Mouse (Mus musculus) CH12.LX (cell line): Measurements from ENCODE around the gene Slc46a2. TPM values are rescaled to one million over a fixed set of nuclear protein-coding genes. Genes with fewer than 3 reads are reported as not detected.
A peak's percentile ranks its signal among the peaks of the same experiment; 100 is the strongest.

Experiments
- DNase-seq: peaks from one replicate; pipeline ENCODE4 v3.0.0-alpha.2; 2013; ENCODE audit errors: extremely low read depth
- H3K27ac ChIP-seq: 2 replicates; pipeline ENCODE4 v1.5.1; 2012; ENCODE audit warnings: low read depth, mild to moderate bottlenecking, control low read depth, moderate library complexity; ENCODE audit not compliant: insufficient read depth
- H3K27me3 ChIP-seq: replicated peaks from 2 replicates; pipeline ENCODE3; 2012; ENCODE audit warnings: inconsistent platforms
- H3K36me3 ChIP-seq, 2 experiments: replicated peaks in 1 of 2; 2 replicates each; pipeline versions ENCODE3 to v1.6.1; 2012; ENCODE audit warnings: inconsistent platforms in 1 of 2, low read length in 1 of 2, mild to moderate bottlenecking in 1 of 2, mixed read lengths in 1 of 2, moderate library complexity in 1 of 2; ENCODE audit not compliant: control insufficient read depth in 1 of 2, insufficient read depth in 1 of 2
- H3K4me1 ChIP-seq, 2 experiments: 2 replicates each; pipeline ENCODE4 v1.6.1; 2012; ENCODE audit warnings: inconsistent platforms in 1 of 2, moderate library complexity in 1 of 2; ENCODE audit not compliant: insufficient read depth in 2 of 2, control insufficient read depth in 1 of 2
- H3K4me2 ChIP-seq: 2 replicates; pipeline ENCODE4 v1.6.1; 2012; ENCODE audit warnings: low read depth, mild to moderate bottlenecking, control low read depth; ENCODE audit not compliant: poor library complexity, insufficient read depth, severe bottlenecking
- H3K4me3 ChIP-seq, 3 experiments: fragments of 150-350 bp in 1 of 3; sonication (generic) in 1 of 3; replicated peaks in 1 of 3; 2 replicates each; pipeline versions ENCODE3 to v1.5.1; 2011 to 2012; ENCODE audit warnings: low read depth in 2 of 3, low read length in 2 of 3, mild to moderate bottlenecking in 2 of 3, moderate library complexity in 2 of 3, control low read depth in 1 of 3, improper control_type of control experiment in 1 of 3, inconsistent platforms in 1 of 3, mixed read lengths in 1 of 3; ENCODE audit not compliant: poor library complexity in 1 of 3
- H3K79me2 ChIP-seq: replicated peaks from 2 replicates; pipeline ENCODE4 v1.6.1; 2012; ENCODE audit warnings: mild to moderate bottlenecking, moderate library complexity; ENCODE audit not compliant: control insufficient read depth, poor library complexity, insufficient read depth, severe bottlenecking; ENCODE audit errors: extremely low read depth
- H3K9ac ChIP-seq: 2 replicates; pipeline ENCODE4 v1.6.1; 2012; ENCODE audit warnings: low read depth, mild to moderate bottlenecking, control low read depth, moderate library complexity; ENCODE audit not compliant: insufficient read depth
- H3K9me3 ChIP-seq: replicated peaks from 2 replicates; pipeline ENCODE3; 2012; ENCODE audit warnings: low read length, inconsistent platforms, mixed read lengths
- CHD1 ChIP-seq: IDR thresholded peaks from 2 replicates; pipeline ENCODE4 v1.6.1; 2012; ENCODE audit warnings: low read depth, low read length, improper control_type of control experiment, inconsistent platforms
- CHD2 ChIP-seq: IDR thresholded peaks from 2 replicates; pipeline ENCODE4 v1.6.1; 2011; ENCODE audit warnings: low read length, improper control_type of control experiment
- CTCF ChIP-seq, 2 experiments: IDR thresholded peaks in 1 of 2; conservative IDR thresholded peaks in 1 of 2; 2 replicates each; pipeline ENCODE4 v1.5.1; 2011 to 2012; ENCODE audit warnings: low read depth in 2 of 2, low read length in 2 of 2, improper control_type of control experiment in 1 of 2, inconsistent platforms in 1 of 2, mild to moderate bottlenecking in 1 of 2, moderate library complexity in 1 of 2
- E2F4 ChIP-seq: IDR thresholded peaks from 2 replicates; pipeline ENCODE4 v1.6.1; 2011; ENCODE audit warnings: low read depth, low read length, improper control_type of control experiment; ENCODE audit not compliant: insufficient replicate concordance
- ELF1 ChIP-seq: IDR thresholded peaks from 2 replicates; pipeline ENCODE4 v1.6.1; 2014; ENCODE audit warnings: low read depth, mild to moderate bottlenecking, inconsistent platforms, low read length, improper control_type of control experiment
- EP300 ChIP-seq: IDR thresholded peaks from 2 replicates; pipeline ENCODE4 v1.6.1; 2011; ENCODE audit warnings: low read length, improper control_type of control experiment
- ETS1 ChIP-seq: conservative IDR thresholded peaks from 2 replicates; pipeline ENCODE4 v1.6.1; 2012; ENCODE audit warnings: low read depth, mild to moderate bottlenecking, inconsistent platforms, low read length, improper control_type of control experiment, moderate library complexity
- GABPA ChIP-seq: IDR thresholded peaks from 2 replicates; pipeline ENCODE4 v1.6.1; 2012; ENCODE audit warnings: low read depth, low read length, improper control_type of control experiment, inconsistent platforms; ENCODE audit not compliant: insufficient replicate concordance
- HCFC1 ChIP-seq: IDR thresholded peaks from 2 replicates; pipeline ENCODE4 v1.6.1; 2012; ENCODE audit warnings: low read depth, mild to moderate bottlenecking, inconsistent platforms, low read length, improper control_type of control experiment
- IRF4 ChIP-seq: IDR thresholded peaks from 2 replicates; pipeline ENCODE4 v1.6.1; 2014; ENCODE audit warnings: low read depth, mild to moderate bottlenecking, inconsistent platforms, low read length, improper control_type of control experiment
- JUND ChIP-seq: conservative IDR thresholded peaks from 2 replicates; pipeline ENCODE4 v1.6.1; 2011; ENCODE audit warnings: low read depth, low read length, improper control_type of control experiment
- MAFK ChIP-seq: IDR thresholded peaks from 2 replicates; pipeline ENCODE4 v1.6.1; 2011; ENCODE audit warnings: low read length, improper control_type of control experiment; ENCODE audit not compliant: insufficient replicate concordance
- MAX ChIP-seq: IDR thresholded peaks from 2 replicates; pipeline ENCODE4 v1.6.1; 2011; ENCODE audit warnings: low read length, improper control_type of control experiment
- MAZ ChIP-seq: IDR thresholded peaks from 2 replicates; pipeline ENCODE4 v1.6.1; 2012; ENCODE audit warnings: low read depth, mild to moderate bottlenecking, inconsistent platforms, low read length, improper control_type of control experiment, moderate library complexity
- MEF2A ChIP-seq: IDR thresholded peaks from 2 replicates; pipeline ENCODE4 v1.6.1; 2014; ENCODE audit warnings: low read depth, mild to moderate bottlenecking, inconsistent platforms, low read length, improper control_type of control experiment, borderline replicate concordance
- MXI1 ChIP-seq: IDR thresholded peaks from 2 replicates; pipeline ENCODE4 v1.6.1; 2011; ENCODE audit warnings: mild to moderate bottlenecking, low read depth, low read length, improper control_type of control experiment
- MYC ChIP-seq: IDR thresholded peaks from 2 replicates; pipeline ENCODE4 v1.6.1; 2011; ENCODE audit warnings: low read depth, mild to moderate bottlenecking, improper control_type of control experiment, low read length
- NELFE ChIP-seq: IDR thresholded peaks from 2 replicates; pipeline ENCODE4 v1.6.1; 2011; ENCODE audit warnings: low read depth, low read length, improper control_type of control experiment
- NRF1 ChIP-seq: IDR thresholded peaks from 2 replicates; pipeline ENCODE4 v1.6.1; 2014; ENCODE audit warnings: low read depth, mild to moderate bottlenecking, inconsistent platforms, low read length, improper control_type of control experiment, moderate library complexity
- PAX5 ChIP-seq: IDR thresholded peaks from 2 replicates; pipeline ENCODE4 v1.6.1; 2012; ENCODE audit warnings: low read length, inconsistent platforms, mixed read lengths
- POLR2A ChIP-seq: IDR thresholded peaks from 2 replicates; pipeline ENCODE4 v1.6.1; 2011; ENCODE audit warnings: low read depth, mild to moderate bottlenecking, improper control_type of control experiment, low read length
- RAD21 ChIP-seq: IDR thresholded peaks from 2 replicates; pipeline ENCODE4 v1.6.1; 2011; ENCODE audit warnings: low read depth, mild to moderate bottlenecking, low read length, improper control_type of control experiment, moderate library complexity
- RCOR1 ChIP-seq: conservative IDR thresholded peaks from 2 replicates; pipeline ENCODE4 v1.6.1; 2012; ENCODE audit warnings: low read depth, mild to moderate bottlenecking, inconsistent platforms, low read length, improper control_type of control experiment
- SIN3A ChIP-seq: IDR thresholded peaks from 2 replicates; pipeline ENCODE4 v1.6.1; 2012; ENCODE audit warnings: low read length, improper control_type of control experiment, inconsistent platforms
- SMC3 ChIP-seq: IDR thresholded peaks from 2 replicates; pipeline ENCODE4 v1.6.1; 2011; ENCODE audit warnings: low read depth, low read length, improper control_type of control experiment
- TBP ChIP-seq: conservative IDR thresholded peaks from 2 replicates; pipeline ENCODE4 v1.6.1; 2011; ENCODE audit warnings: low read depth, low read length, improper control_type of control experiment
- TCF12 ChIP-seq: IDR thresholded peaks from 2 replicates; pipeline ENCODE4 v1.6.1; 2014; ENCODE audit warnings: low read depth, mild to moderate bottlenecking, inconsistent platforms, low read length, improper control_type of control experiment
- USF1 ChIP-seq: IDR thresholded peaks from 2 replicates; pipeline ENCODE4 v1.6.1; 2014; ENCODE audit warnings: low read depth, mild to moderate bottlenecking, inconsistent platforms, low read length, improper control_type of control experiment
- USF2 ChIP-seq: conservative IDR thresholded peaks from 2 replicates; pipeline ENCODE4 v1.6.1; 2011; ENCODE audit warnings: low read depth, low read length, improper control_type of control experiment
- ZKSCAN1 ChIP-seq: IDR thresholded peaks from 2 replicates; pipeline ENCODE4 v1.6.1; 2012; ENCODE audit warnings: low read depth, inconsistent platforms, low read length, improper control_type of control experiment, borderline replicate concordance
- ZMIZ1 ChIP-seq: IDR thresholded peaks from 2 replicates; pipeline ENCODE4 v1.6.1; 2012; ENCODE audit warnings: low read depth, mild to moderate bottlenecking, inconsistent platforms, low read length, improper control_type of control experiment
- ZNF384 ChIP-seq: IDR thresholded peaks from 2 replicates; pipeline ENCODE4 v1.6.1; 2012; ENCODE audit warnings: low read depth, low read length, improper control_type of control experiment, inconsistent platforms
- dilution Hi-C: fragments of 300-500 bp; cut with MboI; formaldehyde crosslinking; loops from 2 replicates; pipeline ENCODE4 v1.14.3; 2020; ENCODE audit warnings: low sequenced_read_pairs; ENCODE audit not compliant: extremely low pct_unique_long_range_greater_than_20kb, extremely low pct_ligation_motif_present
- in situ Hi-C: fragments of 300-500 bp; cut with MboI; formaldehyde crosslinking; loops from 3 replicates; pipeline ENCODE4 v1.14.3; 2019; ENCODE audit warnings: low sequenced_read_pairs, low pct_ligation_motif_present, low pct_unique_long_range_greater_than_20kb, mixed read lengths
- polyA plus RNA-seq: library from polyadenylated mRNA; unstranded; fragments of >175 nt; gene quantifications from 2 replicates; pipeline ENCODE4 v1.2.1, GENCODE M21; 2012; ENCODE audit warnings: low read depth; ENCODE audit not compliant: insufficient read length
- total RNA-seq, 2 experiments: library from RNA; depleted of rRNA; stranded (reverse); fragments of 300-350 nt in 1 of 2; fragments of >200 nt in 1 of 2; gene quantifications; 2 replicates each; pipeline ENCODE4 v1.2.3; 2012 to 2014

Slc46a2 gene
- total and polyA plus RNA-seq, 3 experiments: not detected

DNA sequence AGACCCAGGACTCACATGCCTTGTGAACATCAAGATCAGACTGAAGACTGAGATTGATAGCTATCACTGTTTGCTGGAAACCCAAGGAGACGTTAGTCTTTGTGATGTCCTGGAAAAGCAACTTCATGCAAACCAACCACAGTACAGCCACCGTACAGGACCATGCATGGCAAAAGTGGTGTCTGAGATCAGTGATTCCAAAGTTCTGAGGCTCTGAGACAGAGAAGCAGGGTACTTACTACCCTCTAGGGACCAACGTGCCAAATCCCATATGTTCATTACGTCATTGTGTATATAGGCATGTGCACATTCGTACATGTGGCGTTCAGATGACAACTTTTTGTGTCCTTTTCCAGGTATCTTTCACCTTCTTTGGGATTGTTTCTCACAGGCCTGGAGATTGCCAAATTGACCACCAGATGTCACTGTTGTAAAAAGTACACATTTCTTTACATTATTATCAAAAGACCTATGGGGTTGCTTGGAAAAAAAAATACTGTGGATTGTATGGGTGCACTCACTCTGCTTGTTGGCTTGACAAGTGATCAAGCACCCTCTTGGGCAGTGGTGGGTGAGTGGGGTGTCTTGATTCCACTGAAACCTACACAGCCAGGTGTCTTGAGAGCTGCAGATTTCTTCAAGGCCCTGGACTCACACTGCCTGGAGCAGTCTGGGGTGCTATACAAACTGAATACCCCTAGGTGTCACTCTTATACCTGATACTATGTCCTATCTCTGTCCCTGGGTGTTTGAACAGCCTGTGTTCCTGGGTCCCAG is 17.8 kb upstream of the Slc46a2 start:
- Histone ChIP-seq H3K4me1 (no peaks in the 10 kb centered on the region), H3K9ac (no peak overlapping the region), H3K4me3 (no peak overlapping the region), H3K27me3 (peaks cover 29% of the 10 kb centered on the region), H3K36me3 (no peaks in the 10 kb centered on the region), H3K4me2 (no peak overlapping the region), H3K27ac (no peak overlapping the region), H3K79me2 (no peaks in the 10 kb centered on the region), H3K9me3 (no peaks in the 10 kb centered on the region)
- in situ Hi-C loops (loop anchor here (5.0 kb wide), 1 partner anchor 140 kb away; no protein-coding TSS in a partner anchor), dilution Hi-C loops (no loop called here)
- DNase-seq: peak; percentile 54
- TF ChIP-seq RAD21: peak; percentile 63
- TF ChIP-seq CTCF (conservative IDR thresholded peaks at IDR 0.05 in 1 of 2, IDR thresholded peaks at IDR 0.05 in 1 of 2; ENCODE audit: low read depth in 2 of 2, low read length in 2 of 2): peak; percentile 47 to 62
- TF ChIP-seq SMC3: peak; percentile 38
- TF ChIP-seq ZNF384: peak; percentile 20; the same call in 1 of the 2 replicates
- TF ChIP-seq PAX5: no peak
- no peak for TF ChIP-seq TCF12

- in situ Hi-C loops: no loop called here
- dilution Hi-C loops: no loop called here
- Histone ChIP-seq H3K9ac (no peak overlapping the region), H3K9me3 (no peaks in the 10 kb centered on the region), H3K4me3 (no peak overlapping the region), H3K79me2 (no peaks in the 10 kb centered on the region), H3K36me3 (no peaks in the 10 kb centered on the region), H3K4me1 (peaks cover 0 to 3% of the 10 kb centered on the region in 2 experiments; a peak in 2 of 4 replicates), H3K4me2 (no peak overlapping the region), H3K27me3 (peaks cover 19% of the 10 kb centered on the region), H3K27ac (no peak overlapping the region)
- DNase-seq: peak; percentile 93
- TF ChIP-seq ZKSCAN1 (no peak; the same call in 1 of the 2 replicates), NELFE (no peak; the same call in 1 of the 2 replicates), MXI1 (no peak), USF2 (no peak), GABPA (no peak), IRF4 (no peak; the same call in 1 of the 2 replicates), CHD2 (no peak), SIN3A (no peak), SMC3 (peak; percentile 70), MEF2A (no peak; the same call in 1 of the 2 replicates), MYC (peak; percentile 97), TCF12 (no peak), POLR2A (no peak), MAZ (no peak), ETS1 (no peak), MAFK (no peak), ELF1 (no peak), E2F4 (no peak), RAD21 (peak; percentile 87), HCFC1 (no peak), ZMIZ1 (no peak), ZNF384 (peak; percentile 100), TBP (no peak), MAX (peak; percentile 76), EP300 (no peak), RCOR1 (no peak), NRF1 (no peak), USF1 (no peak), CHD1 (no peak), JUND (peak; percentile 53; the same call in 1 of the 2 replicates)
Observed at GRCm38 (mm10) chr4:59928347-59928746, 13.5 kb upstream of the Slc46a2 start.
